Mouse (Mus musculus) common myeloid progenitor, adult 5-6 weeks (primary cell): ENCODE data around the gene Aldh1a2. TPM values are rescaled to one million over a fixed set of nuclear protein-coding genes. Genes with fewer than 3 reads are reported as not detected.

Source experiments
- ATAC-seq: replicated peaks from 2 replicates; pipeline ENCODE4 v1.8.0; 2016; ENCODE audit warnings: low read depth, mild to moderate bottlenecking, moderate TSS enrichment, inconsistent platforms; ENCODE audit not compliant: poor library complexity, severe bottlenecking
- total RNA-seq: library from RNA; stranded (forward); fragments of 200-1000, 187-1606 nt; gene quantifications from 2 replicates; pipeline ENCODE4 v1.2.3, GENCODE M21; 2017

Gene Aldh1a2
- not detected in 2 replicates for total RNA-seq

DNA sequence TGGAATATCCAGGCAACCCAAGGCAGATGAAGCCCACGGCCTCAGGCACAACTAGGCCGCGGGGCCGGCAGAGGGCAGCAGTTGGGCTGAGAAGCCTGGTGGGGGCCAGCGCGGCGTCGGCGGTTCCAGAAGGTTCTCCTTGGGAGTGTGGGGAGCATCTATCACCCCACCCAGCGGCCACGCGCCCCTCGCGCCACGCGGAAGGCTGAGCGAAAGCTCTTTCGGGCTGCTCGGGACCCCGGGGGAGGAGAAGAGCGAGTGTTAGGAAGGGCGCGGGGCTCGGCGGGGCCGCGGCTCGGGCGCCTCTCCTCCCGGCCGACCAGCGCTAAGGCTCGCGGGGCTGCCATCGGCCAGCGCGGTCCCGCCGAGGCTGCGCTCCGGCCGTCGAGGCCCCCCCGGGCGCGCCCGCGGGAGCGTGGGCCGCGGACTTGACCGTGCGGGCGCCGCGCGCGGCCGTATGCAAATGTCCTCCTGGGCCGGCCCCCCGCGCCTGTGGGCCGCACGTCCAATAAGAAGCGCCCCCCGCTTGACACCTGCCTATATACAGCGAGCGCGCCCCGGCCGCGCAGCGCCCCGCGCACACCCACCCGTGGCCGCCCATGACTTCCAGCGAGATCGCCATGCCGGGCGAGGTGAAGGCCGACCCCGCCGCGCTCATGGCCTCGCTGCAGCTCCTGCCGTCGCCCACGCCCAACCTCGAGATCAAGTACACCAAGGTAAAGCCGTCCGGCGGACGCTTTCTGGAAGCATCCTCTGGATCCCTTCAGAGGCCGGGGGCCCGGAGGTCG lies at the start of gene Aldh1a2:
Gene Aldh1a2 (plus strand): TSS at position 542 of the 788 bp plus-strand sequence.
- ATAC-seq = peak; percentile 61; the same call in 1 of the 2 replicates

DNA sequence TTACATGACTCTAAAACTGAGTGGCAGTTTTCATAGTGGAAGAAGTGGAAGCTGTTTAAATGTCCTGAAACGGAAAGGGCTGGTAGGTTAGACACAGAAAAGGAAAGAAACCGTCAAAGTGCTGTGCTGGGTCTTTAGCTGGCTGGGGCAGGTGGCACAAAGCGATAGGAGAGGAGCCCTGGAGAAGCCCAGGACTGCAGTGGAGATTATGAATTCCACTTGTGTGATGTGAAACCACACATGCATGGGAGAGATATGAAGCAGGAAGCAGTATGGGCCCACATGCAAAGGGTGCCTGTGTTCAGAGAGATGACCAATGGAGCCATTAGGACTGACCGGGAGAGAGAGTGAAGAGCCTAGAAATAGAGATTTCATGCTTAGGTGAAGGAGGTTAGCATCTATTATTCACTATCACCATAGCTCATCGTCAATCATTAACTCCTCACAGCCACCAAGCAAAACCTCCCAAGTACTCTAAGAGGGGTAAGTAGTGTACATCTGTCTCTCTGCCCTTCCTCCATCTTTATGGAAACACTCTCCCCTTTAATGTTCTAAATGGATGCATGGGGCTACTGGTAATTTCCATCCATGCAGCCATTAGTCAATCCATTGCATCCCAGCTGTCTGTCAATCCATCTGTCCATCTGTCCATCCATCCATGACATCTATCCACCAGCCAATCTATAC lies 49.4 kb upstream of the Aldh1a2 start:
- peak; percentile 70 for ATAC-seq

- ATAC-seq = peak; percentile 49
These were observed 48.6 kb upstream of the Aldh1a2 start for GRCm38 (mm10) chr9:71166871-71167465.

DNA sequence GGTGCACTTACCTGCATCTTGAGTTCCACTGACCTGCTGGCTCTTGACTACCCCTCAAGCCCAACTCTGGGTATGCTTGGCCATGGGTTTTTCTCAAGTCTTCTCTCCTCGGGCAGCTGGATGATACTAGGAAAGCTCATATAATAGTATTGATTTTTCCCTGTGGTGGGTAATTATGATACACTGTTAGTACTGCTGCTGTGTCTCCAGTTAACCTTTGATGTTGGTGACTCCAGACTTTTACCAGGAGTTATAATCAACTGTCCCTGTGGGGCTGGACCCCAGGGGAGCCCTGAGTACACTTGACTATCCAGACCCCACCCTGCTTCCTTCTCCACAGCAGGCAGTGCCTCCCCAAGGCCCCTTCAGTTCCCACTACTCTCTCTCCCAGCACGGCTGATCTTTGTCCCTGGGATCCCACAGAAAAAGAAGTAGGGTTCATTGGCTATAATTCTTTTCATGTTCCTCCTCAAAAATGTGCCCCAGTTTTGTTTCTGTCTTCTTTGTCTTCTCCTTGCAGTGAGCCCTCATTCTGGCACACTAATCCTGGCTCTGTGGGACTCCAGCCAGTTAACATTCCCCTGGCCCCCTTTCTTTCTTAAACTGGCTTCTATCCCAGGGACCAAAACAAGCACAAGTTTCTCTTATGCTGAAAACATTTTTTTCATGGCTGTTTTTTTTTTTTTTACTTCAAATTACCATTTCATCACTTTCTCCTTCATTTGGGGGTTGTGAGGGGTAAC lies 47.9 kb upstream of the Aldh1a2 start:
- no peak for ATAC-seq

GRCm38 (mm10) chr9:71168511-71168910 lies 47.1 kb upstream of the Aldh1a2 start, which contains the start of gene Aqp9:
Gene Aqp9 (minus strand): TSS chr9:71168682.
- no peak for ATAC-seq

- ATAC-seq = no peak
These were observed 42.1 kb upstream of the Aldh1a2 start for GRCm38 (mm10) chr9:71173533-71173932.

DNA sequence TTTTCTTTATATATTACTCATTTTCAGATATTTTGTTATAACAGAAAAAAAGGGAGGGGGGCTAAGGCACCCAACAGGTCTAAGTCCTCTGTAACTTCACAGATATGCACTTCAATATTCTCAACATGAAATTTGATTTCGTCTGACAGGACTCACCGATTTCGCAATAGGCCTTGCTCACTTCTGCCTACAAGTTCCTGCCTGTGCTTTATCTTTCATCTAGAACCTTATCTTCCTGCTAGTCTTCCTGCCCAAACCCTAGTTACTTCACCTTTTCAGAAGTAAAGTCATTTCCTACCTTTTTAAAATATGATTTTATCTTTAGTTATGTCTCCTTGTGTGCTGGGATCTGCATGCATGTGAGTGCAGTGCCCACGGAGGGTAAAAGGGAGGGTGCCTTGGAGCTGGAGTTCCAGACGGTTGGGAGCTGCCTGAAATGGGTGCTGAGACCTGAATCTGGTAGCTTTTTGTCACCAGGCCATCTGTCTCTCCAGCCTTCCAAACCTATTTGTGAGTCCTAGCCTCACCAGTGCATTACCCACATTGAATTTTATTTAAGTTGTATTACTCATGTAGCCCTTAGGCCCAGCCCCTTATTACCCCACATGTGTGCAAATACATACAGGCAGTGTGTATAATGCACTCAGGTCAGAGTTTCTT lies 41.1 kb upstream of the Aldh1a2 start:
- peak; percentile 76 for ATAC-seq

DNA sequence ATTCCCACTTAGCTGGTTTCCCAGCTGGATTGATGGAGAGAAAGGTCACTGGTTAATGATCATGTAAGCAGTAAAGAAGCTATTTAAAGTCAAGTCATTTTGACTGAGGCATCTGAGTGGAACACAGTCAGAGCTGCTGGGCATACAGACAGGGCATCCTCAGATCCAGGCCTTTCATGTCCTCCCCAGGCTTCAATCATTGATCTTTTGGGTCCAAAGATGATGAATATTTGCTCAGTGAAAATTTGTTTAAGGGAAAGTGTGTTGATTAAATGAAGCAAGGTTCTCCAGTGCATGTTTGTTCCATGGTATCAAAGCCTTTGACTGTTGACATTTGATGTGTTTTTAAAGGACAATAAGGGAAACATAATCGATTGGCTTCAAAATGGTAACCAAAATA lies 39.9 kb upstream of the Aldh1a2 start:
- no peak for ATAC-seq

GRCm38 (mm10) chr9:71179276-71179896 lies 36.2 kb upstream of the Aldh1a2 start:
- peak; percentile 58; the same call in 1 of the 2 replicates for ATAC-seq

DNA sequence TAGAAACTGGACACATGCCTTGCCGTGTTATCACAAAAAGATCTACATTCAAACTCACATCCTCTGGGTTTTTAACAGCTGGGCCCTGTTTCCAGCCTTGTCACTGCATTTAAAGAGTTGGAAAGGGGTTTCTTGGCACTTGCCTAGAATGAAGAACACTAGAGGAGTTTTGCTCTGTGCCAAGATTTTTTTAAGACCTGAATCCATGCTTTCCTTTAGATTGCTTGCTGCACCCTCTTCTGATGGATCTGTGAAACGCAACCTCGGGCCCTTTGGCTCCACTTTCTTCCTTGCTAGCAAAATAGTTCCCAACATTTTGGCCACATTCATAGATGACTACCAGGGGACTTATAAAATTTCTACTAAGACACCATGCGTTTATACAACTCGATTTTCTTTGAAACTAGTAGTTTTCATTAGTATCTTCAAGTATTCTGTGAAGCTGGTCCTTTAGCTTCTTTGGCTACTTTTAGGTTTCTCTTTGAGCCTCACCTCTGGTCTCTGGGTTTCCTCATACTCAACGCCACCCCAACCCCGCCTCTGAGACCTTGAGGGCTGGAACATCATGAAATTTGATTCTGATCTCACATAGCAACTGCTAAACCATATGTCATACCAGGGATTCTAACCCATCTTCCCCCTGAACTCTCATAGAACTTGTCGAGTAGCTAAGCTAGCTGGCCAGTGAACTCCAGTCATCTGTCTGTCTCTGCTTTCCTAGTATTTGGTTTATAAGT lies 35.5 kb upstream of the Aldh1a2 start:
- ATAC-seq = no peak

DNA sequence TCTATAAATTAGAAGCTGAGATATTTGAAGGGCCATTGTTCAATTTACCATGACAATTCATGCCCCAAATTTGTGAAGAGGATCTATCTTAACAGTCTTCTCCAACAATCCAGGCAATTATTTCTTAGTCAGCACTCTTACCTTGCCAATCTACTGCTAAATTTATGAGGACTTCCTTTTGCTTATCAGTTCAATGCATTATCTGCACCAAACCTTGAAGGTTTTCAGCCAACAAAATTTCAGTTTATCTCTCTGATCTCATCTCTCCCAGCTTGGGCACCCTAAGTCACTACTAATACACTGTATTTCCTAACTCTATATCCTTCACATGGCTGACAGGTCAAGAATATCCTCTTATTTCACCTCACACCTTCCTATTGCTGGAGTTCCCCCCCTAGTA lies 30.3 kb upstream of the Aldh1a2 start:
- ATAC-seq = no peak

DNA sequence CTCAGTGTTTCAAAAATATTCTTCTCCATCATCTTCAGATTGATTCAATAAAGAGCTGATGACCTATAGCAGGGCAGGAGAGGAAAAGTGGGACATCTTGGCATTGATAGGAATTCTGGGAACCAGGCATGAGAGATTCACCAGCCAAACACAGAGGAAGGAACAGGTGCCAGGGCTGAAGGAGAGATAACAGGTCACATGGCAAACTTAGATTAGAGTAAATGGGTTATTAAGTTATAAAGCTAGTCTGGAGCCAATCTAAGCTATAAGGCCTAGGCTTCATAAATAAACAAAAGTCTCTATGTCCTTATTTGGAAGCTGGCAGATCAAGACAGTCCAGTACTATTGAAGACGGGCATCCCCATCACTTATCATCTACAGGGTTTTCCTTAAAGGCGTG lies 29.8 kb upstream of the Aldh1a2 start:
- ATAC-seq = no peak

GRCm38 (mm10) chr9:71187396-71187795 lies 28.2 kb upstream of the Aldh1a2 start:
- peak; percentile 40 for ATAC-seq

DNA sequence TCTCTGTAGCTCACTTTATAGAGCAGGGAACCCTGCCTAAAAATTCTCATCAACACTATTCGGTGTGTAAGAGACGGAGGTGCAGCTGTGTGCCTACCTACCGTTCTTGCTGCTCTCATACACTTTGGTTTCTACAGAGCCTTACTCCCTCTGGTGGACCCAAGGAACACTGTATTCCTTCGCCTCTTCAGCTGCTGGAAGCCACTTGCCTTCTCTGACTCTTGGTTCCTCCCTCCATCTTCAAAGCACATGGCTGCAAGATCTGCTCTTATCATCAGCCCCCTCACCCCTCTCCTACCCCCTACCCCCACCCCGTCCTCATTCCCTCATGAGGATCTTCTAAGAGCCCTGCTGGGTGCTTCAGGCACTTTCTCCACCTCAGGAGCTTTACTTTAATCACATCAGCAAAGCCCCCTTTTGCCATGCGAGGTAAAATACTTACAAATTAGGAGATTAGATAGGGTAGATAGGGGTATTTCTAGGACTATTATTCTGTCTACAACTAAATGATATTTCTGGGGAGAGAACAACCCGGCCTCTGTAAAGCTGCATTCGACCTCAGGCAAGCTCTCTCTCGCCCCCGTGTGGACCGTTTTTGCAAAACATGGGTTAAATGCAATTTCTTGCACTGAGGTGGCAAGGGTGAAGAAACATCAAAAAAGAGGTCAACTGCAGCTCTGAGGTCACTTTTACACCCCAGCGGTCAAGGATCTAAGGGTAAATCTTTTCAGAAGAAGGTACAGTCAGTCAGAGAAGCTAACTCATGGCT lies 26.8 kb upstream of the Aldh1a2 start:
- peak; percentile 96 for ATAC-seq

DNA sequence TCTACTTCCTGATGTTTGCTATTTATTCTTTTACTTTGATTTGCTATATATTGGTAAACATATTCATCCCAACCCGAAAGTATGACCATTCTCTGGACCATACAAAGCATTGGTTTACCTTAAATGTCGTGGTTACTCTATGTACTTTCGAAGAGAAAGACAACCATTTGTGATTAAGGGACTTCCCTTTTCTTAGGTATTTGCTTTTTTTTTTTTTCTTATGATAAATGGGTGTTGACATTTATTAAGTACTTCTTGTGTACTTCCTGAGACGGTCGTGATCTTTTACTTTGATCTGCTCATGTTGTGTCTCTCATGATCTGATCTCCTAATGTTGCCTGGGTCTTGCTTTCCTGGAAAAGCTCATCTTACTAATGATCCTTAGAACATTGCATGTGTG lies 16.8 kb upstream of the Aldh1a2 start:
- ATAC-seq = no peak

DNA sequence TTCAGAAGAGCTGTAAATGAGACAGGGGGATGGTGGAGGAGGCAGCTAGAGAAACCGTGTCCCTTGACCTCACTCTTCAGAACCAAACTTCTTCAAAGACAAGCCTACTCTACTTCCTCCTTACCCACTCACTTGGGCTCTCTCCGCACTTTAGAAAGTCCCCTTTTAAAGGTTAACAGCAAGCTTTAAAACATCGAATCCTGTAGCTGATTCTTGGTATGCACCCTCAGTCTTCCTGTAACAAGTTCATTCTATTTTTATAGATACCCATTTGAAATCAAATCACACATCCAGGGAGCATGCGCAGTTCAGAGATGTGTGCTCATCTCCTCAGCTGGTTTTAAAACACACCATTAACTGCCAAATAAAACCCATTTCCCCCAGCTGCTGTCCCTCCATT lies 13.3 kb upstream of the Aldh1a2 start:
- ATAC-seq = no peak

GRCm38 (mm10) chr9:71209299-71209698 lies 6.3 kb upstream of the Aldh1a2 start:
- no peak for ATAC-seq

DNA sequence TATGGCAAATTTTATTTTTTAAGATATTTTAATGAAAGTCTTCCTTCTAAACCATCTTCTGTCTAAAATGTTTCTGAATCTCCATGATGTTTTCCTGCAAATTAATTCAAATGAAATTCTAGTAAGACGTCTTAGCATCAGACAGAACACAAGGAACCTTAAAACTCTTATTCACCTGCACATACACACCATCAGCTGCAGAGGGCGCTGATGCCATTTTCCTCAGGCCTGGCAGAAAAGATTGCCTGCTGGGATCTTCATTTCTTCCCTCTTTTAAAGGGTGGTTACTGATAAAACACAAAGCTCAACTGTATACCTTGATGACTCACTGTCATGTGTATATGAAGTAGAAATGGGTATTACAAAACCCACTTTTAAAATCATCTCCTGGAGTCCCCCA lies 4.7 kb upstream of the Aldh1a2 start:
- no peak; the same call in 1 of the 2 replicates for ATAC-seq
